Mouse (Mus musculus): ENCODE measurements around the gene Ostm1.

- TF ChIP-seq POLR2A (IDR thresholded peaks at IDR 0.05; ENCODE audit: extremely low read depth, insufficient read depth, low read length) (no peak), CTCF (IDR thresholded peaks at IDR 0.05; ENCODE audit: low read depth, low read length) (no peak)
These were observed 7.8 kb downstream of the Ostm1 start for GRCm38 (mm10) chr10:42591185-42591992.

All from liver, adult 2 months (tissue).